Mouse (Mus musculus): ENCODE data around the gene Clba1. TPM values are rescaled to one million over a fixed set of nuclear protein-coding genes. Genes with fewer than 3 reads are reported as not detected.

Clba1 gene
- total RNA-seq (2021), result 7.7 and 10.0 TPM in 2 replicates
- long read RNA-seq, transcript Clba1-201 (5 exons, 1,960 nt), result major isoform, 22 of 24 reads
- long read RNA-seq, partial matches to known transcripts, result 2 of 24 reads
- long read RNA-seq, other reads (novel, unspliced or antisense), result 0 of 24 reads

- peak; percentile 92 for DNase-seq
Observed at GRCm38 (mm10) chr12:112808587-112809364, at the start of gene Clba1. Gene Clba1, plus strand, starts transcription at chr12:112808937.

- DNase-seq, result no peak
Observed at GRCm38 (mm10) chr12:112759471-112759870, 49.3 kb upstream of the Clba1 start.

- DNase-seq, result no peak
Observed at GRCm38 (mm10) chr12:112760154-112760926, 48.4 kb upstream of the Clba1 start, which contains the start of gene Pld4. Gene Pld4, plus strand, starts transcription at chr12:112760655.

- no peak for DNase-seq
Observed at GRCm38 (mm10) chr12:112761411-112761810, 47.3 kb upstream of the Clba1 start.

- DNase-seq, result no peak
Observed at GRCm38 (mm10) chr12:112762018-112762417, 46.7 kb upstream of the Clba1 start.

- DNase-seq, result no peak
Observed at GRCm38 (mm10) chr12:112763176-112763575, 45.6 kb upstream of the Clba1 start.

- peak; percentile 73 for DNase-seq
Observed at GRCm38 (mm10) chr12:112764141-112764540, 44.6 kb upstream of the Clba1 start.

- no peak for DNase-seq
Observed at GRCm38 (mm10) chr12:112764991-112765390, 43.7 kb upstream of the Clba1 start.

GRCm38 (mm10) chr12:112766586-112766985 lies 42.2 kb upstream of the Clba1 start:
- DNase-seq, result no peak

- no peak for DNase-seq
Observed at GRCm38 (mm10) chr12:112767036-112767890, 41.5 kb upstream of the Clba1 start.

GRCm38 (mm10) chr12:112768166-112768565 lies 40.6 kb upstream of the Clba1 start:
- DNase-seq, result no peak

- no peak for DNase-seq
Observed at GRCm38 (mm10) chr12:112769031-112769430, 39.7 kb upstream of the Clba1 start.

- DNase-seq, result no peak
Observed at GRCm38 (mm10) chr12:112769751-112770150, 39.0 kb upstream of the Clba1 start.

- DNase-seq, result no peak
Observed at GRCm38 (mm10) chr12:112770396-112770795, 38.3 kb upstream of the Clba1 start.

- no peak for DNase-seq
Observed at GRCm38 (mm10) chr12:112772306-112772705, 36.4 kb upstream of the Clba1 start.

GRCm38 (mm10) chr12:112773366-112773765 lies 35.4 kb upstream of the Clba1 start:
- no peak for DNase-seq

- no peak for DNase-seq
Observed at GRCm38 (mm10) chr12:112774026-112774425, 34.7 kb upstream of the Clba1 start.

- no peak for DNase-seq
Observed at GRCm38 (mm10) chr12:112774481-112774880, 34.3 kb upstream of the Clba1 start.

- no peak for DNase-seq
Observed at GRCm38 (mm10) chr12:112791026-112791425, 17.7 kb upstream of the Clba1 start.

GRCm38 (mm10) chr12:112793601-112794355 lies 15.0 kb upstream of the Clba1 start:
- DNase-seq, result peak; percentile 67

- no peak for DNase-seq
Observed at GRCm38 (mm10) chr12:112794356-112794816, 14.4 kb upstream of the Clba1 start.

Measured in adrenal gland, postnatal 25 days (tissue).